9 mouse cellular contexts compared by ENCODE assay signal in the genomic region with DNA sequence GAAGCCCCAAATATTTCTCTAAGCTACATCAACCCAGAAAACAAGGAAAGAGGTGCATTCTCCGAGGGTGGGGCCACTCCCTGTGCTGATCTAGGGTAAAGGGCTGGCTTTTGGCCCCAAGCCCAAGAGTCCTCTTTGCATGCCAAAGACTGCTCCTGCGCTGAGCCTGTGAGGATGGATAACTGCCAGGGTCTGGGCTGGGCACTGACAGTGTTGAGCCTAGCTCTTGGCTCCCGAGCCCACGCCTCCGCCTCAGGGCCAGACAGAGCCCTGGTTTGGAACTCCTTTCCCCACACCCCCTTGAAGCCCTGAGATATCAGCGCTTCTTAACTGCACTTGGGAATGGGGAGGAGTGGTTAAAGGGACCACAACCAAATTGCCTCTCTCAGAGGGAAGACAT. TPM values are rescaled to one million over a fixed set of nuclear protein-coding genes. Genes with fewer than 3 reads are reported as not detected.
DNase-seq lines count a peak whose midpoint lies in the region; ATAC-seq lines count a peak whose summit lies in the region.
"Had no signal": no experiment of that assay in that cellular context is flagged by ENCODE, and none has a peak within 500 bp of the region (broad histone marks: within the 10 kb centered on the region; RNA-seq: fewer than 3 reads in every experiment).

No protein-coding gene starts in this region.

- H3K9ac ChIP-seq in forebrain, embryonic 15.5 days (replicated peaks) = no peak overlapping the region
- H3K9ac ChIP-seq in neural tube, embryonic 15.5 days (replicated peaks) = no peak overlapping the region

- H3K27me3 ChIP-seq in forebrain, embryonic 15.5 days = no peaks in the 10 kb centered on the region
- H3K27me3 ChIP-seq in neural tube, embryonic 15.5 days (replicated peaks) = no peaks in the 10 kb centered on the region

- H3K4me1 ChIP-seq in forebrain, embryonic 15.5 days = peaks cover 21% of the 10 kb centered on the region
- peaks cover 18% of the 10 kb centered on the region for H3K4me1 ChIP-seq in neural tube, embryonic 15.5 days
- H3K4me1 ChIP-seq: megakaryocyte, embryonic 14.5 days had no signal

- H3K4me2 ChIP-seq in forebrain, embryonic 15.5 days (replicated peaks) = no peak overlapping the region
- no peak overlapping the region for H3K4me2 ChIP-seq in neural tube, embryonic 15.5 days

- peak; percentile 76 for ATAC-seq in forebrain, embryonic 15.5 days (replicated peaks)
- 0 out of 2 replicates have a peak, but pooled peaks have one; percentile 49 for ATAC-seq in neural tube, embryonic 15.5 days (ENCODE audit: low FRiP score)

- H3K27ac ChIP-seq in forebrain, embryonic 15.5 days (replicated peaks) = no peak overlapping the region
- no peak overlapping the region for H3K27ac ChIP-seq in neural tube, embryonic 15.5 days (replicated peaks)

- peak; percentile 57 to 70 for DNase-seq in layer of hippocampus, postnatal 10 days (ENCODE audit: low spot score in 2 of 2)
- no peak for DNase-seq in layer of hippocampus, adult 18-20 months (ENCODE audit: low spot score in 2 of 2)
- DNase-seq in adrenal gland, postnatal 10 days = peak; percentile 88
- peak; percentile 22 to 60 for DNase-seq in kidney, adult 8-10 months
- DNase-seq in spleen, adult 12 weeks (ENCODE audit: low spot score) = no peak
- DNase-seq in left cerebral cortex, postnatal 36 days (ENCODE audit: low spot score in 2 of 2) = no peak

- H3K36me3 ChIP-seq in forebrain, embryonic 15.5 days = no peaks in the 10 kb centered on the region
- no peaks in the 10 kb centered on the region for H3K36me3 ChIP-seq in neural tube, embryonic 15.5 days

- intact Hi-C loops in left cerebral cortex, postnatal 36 days (cut with DNase I) = loop anchor here (10.0 kb wide), 1 partner anchor 114 kb away; no protein-coding TSS in a partner anchor

- H3K9me3 ChIP-seq in forebrain, embryonic 15.5 days = no peaks in the 10 kb centered on the region
- H3K9me3 ChIP-seq in neural tube, embryonic 15.5 days (replicated peaks) = no peaks in the 10 kb centered on the region

- WGBS in forebrain, embryonic 15.5 days = 33% methylated on average over 6 of the region's 6 CpGs
- WGBS in neural tube, embryonic 15.5 days = 62% methylated on average over 6 of the region's 6 CpGs

- H3K4me3 ChIP-seq in forebrain, embryonic 15.5 days = no peak overlapping the region
- no peak overlapping the region for H3K4me3 ChIP-seq in neural tube, embryonic 15.5 days (replicated peaks)
- H3K4me3 ChIP-seq: megakaryocyte, embryonic 14.5 days had no signal

RNA-seq across cellular contexts. Expression of gene Lep, which starts 28.8 kb away (rescaled TPM):
- total RNA-seq in layer of hippocampus, postnatal 10 days (2021) = not detected
- not detected for total RNA-seq in layer of hippocampus, adult 18-20 months (2021)
- total RNA-seq in adrenal gland, postnatal 10 days (2021) = 1 to 10 TPM; 6.8 to 8.6 TPM
- not detected in 2 replicates for polyA plus RNA-seq in forebrain, embryonic 15.5 days (2015; fragmentation: Nextera tagmentation; extraction: Ambion mirVana)
- not detected in 2 replicates for polyA plus RNA-seq in neural tube, embryonic 15.5 days (2015; fragmentation: Nextera tagmentation; extraction: Ambion mirVana)
- total RNA-seq in left cerebral cortex, postnatal 36 days (2021) = not detected

Comparison
In these comparisons a context has a peak if more than half of its experiments do, and no peak if none do; other contexts are left out.
1. DNase-seq: peak in layer of hippocampus, postnatal 10 days (2 of 2), adrenal gland, postnatal 10 days (single experiment) and kidney, adult 8-10 months (2 of 2); none in layer of hippocampus, adult 18-20 months (0 of 2), spleen, adult 12 weeks (single experiment) and left cerebral cortex, postnatal 36 days (0 of 2).
2. RNA of gene Lep, which starts 28.8 kb away (total RNA-seq): 6.8 to 8.6 TPM in adrenal gland, postnatal 10 days; not detected in layer of hippocampus, postnatal 10 days, not detected in layer of hippocampus, adult 18-20 months and not detected in left cerebral cortex, postnatal 36 days; every median in the first group is over 4 times any median in the second.